Mouse (Mus musculus) stomach, embryonic 15.5 days (tissue): ENCODE results near the gene Unc5cl. TPM values are rescaled to one million over a fixed set of nuclear protein-coding genes. Genes with fewer than 3 reads are reported as not detected.
A peak's percentile ranks its signal among the peaks of the same experiment; 100 is the strongest.

ENCODE experiments used
- ATAC-seq: fragments of 200-750 bp; cut with Nextera tagmentation; 2 replicates; pipeline ENCODE4 v1.8.0; 2017; ENCODE audit warnings: low read depth, moderate number of reproducible peaks, moderate TSS enrichment; ENCODE audit not compliant: insufficient read depth, low FRiP score
- H3K27ac ChIP-seq: fragments of 300-500 bp; sonication (generic); 2 replicates; pipeline ENCODE4 v1.5.1; 2015; ENCODE audit warnings: mild to moderate bottlenecking, inconsistent platforms
- H3K27me3 ChIP-seq: fragments of 300-500 bp; sonication (generic); replicated peaks from 2 replicates; pipeline ENCODE4 v1.6.1; 2015; ENCODE audit warnings: inconsistent platforms
- H3K36me3 ChIP-seq: fragments of 300-500 bp; sonication (generic); 2 replicates; pipeline ENCODE4 v1.6.1; 2015; ENCODE audit warnings: inconsistent platforms
- H3K4me1 ChIP-seq: fragments of 300-500 bp; sonication (generic); 2 replicates; pipeline ENCODE4 v1.6.1; 2015; ENCODE audit warnings: inconsistent platforms
- H3K4me2 ChIP-seq: fragments of 300-500 bp; sonication (generic); 2 replicates; pipeline ENCODE4 v1.6.1; 2015; ENCODE audit warnings: mild to moderate bottlenecking, inconsistent platforms
- H3K4me3 ChIP-seq: fragments of 300-500 bp; sonication (generic); replicated peaks from 2 replicates; pipeline ENCODE4 v1.5.1; 2015; ENCODE audit warnings: inconsistent platforms
- H3K9ac ChIP-seq: fragments of 300-500 bp; sonication (generic); 2 replicates; pipeline ENCODE4 v1.6.1; 2015; ENCODE audit warnings: inconsistent platforms
- H3K9me3 ChIP-seq: fragments of 300-500 bp; sonication (generic); 2 replicates; pipeline ENCODE4 v1.6.1; 2016; ENCODE audit warnings: inconsistent platforms
- WGBS: fragments of 180-500 bp; shearing (Covaris S2); methylation state at CpG from one replicate; pipeline ENCODE4 v1.1.7; 2015; 5-methylcytosine and 5-hydroxymethylcytosine counted together
- polyA plus RNA-seq: library from polyadenylated mRNA; unstranded; fragments of >200 nt; fragmentation: Nextera tagmentation; extraction: Ambion mirVana; gene quantifications from 2 replicates; pipeline ENCODE4 v1.2.1, GENCODE M21; 2015

Gene Unc5cl
- polyA plus RNA-seq, 1 experiment from 2014 or later = 14.3 TPM

DNA sequence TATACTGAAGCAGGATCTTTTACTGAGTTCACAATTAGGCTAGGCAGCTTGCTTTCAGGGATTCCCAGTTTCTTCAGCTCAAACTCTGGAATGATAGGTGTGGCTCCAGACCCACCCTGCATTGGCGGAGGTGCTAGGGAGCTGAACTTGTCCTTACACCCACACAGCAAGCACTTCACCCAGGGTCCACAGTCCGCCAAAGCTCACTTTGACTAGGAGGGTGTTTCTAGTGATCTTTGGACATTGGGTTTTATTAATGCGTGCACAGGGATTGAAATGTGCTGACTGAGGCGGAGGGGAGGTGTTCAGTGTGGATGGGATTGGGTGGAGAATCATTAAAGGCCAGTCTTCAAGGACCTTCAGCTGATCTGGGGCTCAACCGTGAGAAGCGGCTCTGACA is 93.0 kb downstream of the Unc5cl start:
- H3K36me3 ChIP-seq = no peaks in the 10 kb centered on the region
- ATAC-seq = peak; percentile 41; the same call in 1 of the 2 replicates
- no peak overlapping the region for H3K27ac ChIP-seq
- H3K9ac ChIP-seq = no peak overlapping the region
- H3K4me3 ChIP-seq = no peak overlapping the region
- H3K27me3 ChIP-seq = no peaks in the 10 kb centered on the region
- no peaks in the 10 kb centered on the region for H3K9me3 ChIP-seq
- no peak overlapping the region for H3K4me2 ChIP-seq
- WGBS = 76% methylated on average over 6 of the region's 6 CpGs
- H3K4me1 ChIP-seq = peaks cover 14% of the 10 kb centered on the region

DNA sequence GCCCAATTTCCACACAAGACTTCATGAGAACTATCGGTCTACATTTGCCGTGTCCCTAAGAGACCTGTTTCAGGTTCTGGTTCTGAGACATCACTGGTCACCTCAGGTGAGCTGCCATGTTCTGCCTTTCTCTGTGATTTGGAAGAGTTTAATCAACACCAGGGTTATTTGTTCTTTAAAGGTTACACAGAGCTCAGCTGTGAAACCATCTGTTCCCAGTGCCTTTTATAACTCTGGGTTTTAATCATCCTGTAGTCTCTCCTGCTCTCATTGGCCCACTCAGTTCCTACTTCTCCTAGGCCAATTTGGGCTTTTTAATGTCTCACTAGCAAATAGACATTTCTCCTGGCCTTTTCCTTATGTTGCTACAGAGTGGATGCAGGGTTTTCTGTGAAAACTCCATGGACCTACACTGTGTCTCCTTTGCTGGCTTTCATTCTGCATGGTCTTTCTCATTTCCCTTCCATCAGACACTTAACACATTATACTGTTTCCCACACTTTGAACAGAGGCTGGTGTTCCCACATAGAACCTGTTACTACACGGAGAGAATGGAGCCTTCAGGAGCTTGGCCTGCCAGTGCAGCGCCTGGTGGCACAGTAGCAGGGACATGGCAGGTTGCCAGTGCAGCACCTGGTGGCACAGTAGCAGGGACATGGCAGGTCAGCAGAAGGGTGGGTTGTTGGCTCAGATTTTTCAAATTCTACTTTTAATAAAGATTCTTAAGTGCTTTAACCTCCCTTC is 97.3 kb downstream of the Unc5cl start:
- Histone ChIP-seq H3K27ac (no peak overlapping the region), H3K4me1 (no peaks in the 10 kb centered on the region), H3K4me2 (no peak overlapping the region), H3K9ac (no peak overlapping the region), H3K27me3 (no peaks in the 10 kb centered on the region), H3K36me3 (no peaks in the 10 kb centered on the region), H3K4me3 (no peak overlapping the region), H3K9me3 (no peaks in the 10 kb centered on the region)
- WGBS = 83% methylated on average over 4 of the region's 4 CpGs
- ATAC-seq = no peak

DNA sequence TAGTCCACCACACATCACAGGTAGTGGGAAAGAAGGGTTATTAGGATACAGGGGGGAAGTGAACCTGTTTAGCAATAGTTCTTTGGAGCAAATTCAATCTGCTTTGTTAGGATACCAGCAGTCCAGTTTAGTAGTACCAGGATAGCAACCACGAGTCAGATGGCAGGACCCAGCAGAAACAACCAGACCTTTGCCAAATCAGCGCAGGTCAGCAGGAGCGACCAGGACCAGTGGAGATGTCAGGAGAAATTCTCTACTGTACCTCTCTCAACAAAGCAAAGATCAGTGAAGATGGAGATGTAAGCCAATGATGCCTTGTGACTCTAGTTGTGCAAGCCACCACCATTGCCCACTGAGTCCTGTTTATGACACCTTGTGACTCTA is 97.8 kb downstream of the Unc5cl start:
- no peaks in the 10 kb centered on the region for H3K4me1 ChIP-seq
- H3K9ac ChIP-seq = no peak overlapping the region
- H3K36me3 ChIP-seq = no peaks in the 10 kb centered on the region
- H3K27ac ChIP-seq = no peak overlapping the region
- ATAC-seq = no peak
- 78% methylated on average over 3 of the region's 3 CpGs for WGBS
- no peaks in the 10 kb centered on the region for H3K27me3 ChIP-seq
- H3K9me3 ChIP-seq = no peaks in the 10 kb centered on the region
- H3K4me3 ChIP-seq = no peak overlapping the region
- no peak overlapping the region for H3K4me2 ChIP-seq

DNA sequence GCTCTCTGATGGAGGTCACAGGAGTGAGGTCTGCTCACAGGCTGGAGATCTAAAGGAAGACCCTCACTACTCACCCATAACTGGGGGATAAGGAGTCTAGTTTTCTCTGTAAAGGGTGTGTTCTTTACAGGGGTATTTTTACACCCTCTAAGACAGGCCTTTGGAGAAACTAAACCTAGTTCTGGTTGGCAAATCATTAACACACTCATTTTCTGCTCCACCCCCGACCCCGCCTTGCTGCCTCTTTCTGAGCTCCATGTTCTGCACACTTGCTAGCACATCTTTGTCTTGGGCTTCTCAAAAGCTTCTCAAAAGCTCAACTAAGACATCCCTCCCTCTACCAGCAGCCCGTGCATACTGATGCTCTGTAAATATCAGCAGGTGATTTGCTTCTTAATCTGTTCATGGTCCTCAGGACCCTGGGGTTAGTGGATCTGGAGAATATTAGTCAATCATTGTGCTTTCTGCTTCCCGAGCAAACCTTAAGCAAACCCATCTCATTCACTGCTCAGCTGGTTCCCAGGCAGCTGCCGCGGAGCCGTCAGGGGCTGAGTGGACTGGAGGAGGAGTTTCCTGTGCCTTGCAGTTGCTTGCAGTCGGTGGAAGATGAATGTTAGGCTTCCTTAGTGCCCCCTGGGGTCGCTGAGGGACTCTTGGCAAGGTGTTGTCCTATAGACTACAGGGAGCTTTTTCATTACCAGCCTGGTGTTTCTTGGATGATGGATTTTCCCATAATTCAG is 101.7 kb downstream of the Unc5cl start:
- no peaks in the 10 kb centered on the region for H3K4me1 ChIP-seq
- H3K9me3 ChIP-seq = no peaks in the 10 kb centered on the region
- H3K36me3 ChIP-seq = no peaks in the 10 kb centered on the region
- ATAC-seq = no peak
- no peaks in the 10 kb centered on the region for H3K27me3 ChIP-seq
- H3K4me2 ChIP-seq = no peak overlapping the region
- H3K9ac ChIP-seq = no peak overlapping the region
- H3K4me3 ChIP-seq = no peak overlapping the region
- no peak overlapping the region for H3K27ac ChIP-seq
- WGBS = 23% methylated on average over 9 of the region's 9 CpGs

DNA sequence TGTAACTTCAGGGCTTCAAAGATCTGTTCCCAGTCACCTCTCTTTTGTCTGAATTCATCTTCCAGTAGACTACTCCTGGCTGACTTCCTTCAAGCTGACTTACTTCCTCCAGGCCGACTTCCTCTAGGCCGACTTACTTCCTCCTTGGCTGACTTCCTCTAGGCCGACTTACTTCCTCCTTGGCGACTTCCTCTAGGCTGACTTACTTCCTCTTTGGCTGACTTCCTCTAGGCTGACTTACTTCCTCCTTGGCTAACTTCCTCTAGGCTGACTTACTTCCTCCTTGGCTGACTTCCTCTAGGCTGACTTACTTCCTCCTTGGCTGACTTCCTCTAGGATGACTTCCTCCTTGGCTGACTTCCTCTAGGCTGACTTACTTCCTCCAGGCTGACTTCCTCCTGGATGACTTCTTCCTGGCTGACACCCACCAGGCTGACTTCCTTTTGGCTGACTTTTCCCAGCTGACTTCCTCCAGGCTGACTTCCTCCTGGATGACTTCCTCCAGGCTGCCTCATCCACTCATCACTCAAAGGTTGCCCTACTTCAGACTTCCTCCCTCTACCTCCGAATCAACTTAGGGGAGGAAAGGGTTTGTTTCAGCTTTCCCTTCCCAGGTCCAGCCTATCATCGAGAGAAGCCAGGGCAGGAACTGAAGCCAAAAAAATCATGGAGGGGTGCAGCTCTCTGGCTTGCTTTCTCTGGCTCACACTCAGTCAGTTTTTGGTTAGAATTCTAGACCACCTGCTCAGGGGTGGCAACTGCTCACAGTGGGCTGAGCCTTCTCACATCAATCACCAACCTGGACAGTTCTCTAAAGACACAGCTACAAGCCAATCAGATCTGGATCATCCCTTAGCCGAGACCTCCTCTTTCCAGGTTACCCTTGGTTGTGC is 103.4 kb downstream of the Unc5cl start:
- Histone ChIP-seq H3K4me3 (no peak overlapping the region), H3K27me3 (no peaks in the 10 kb centered on the region), H3K9me3 (no peaks in the 10 kb centered on the region), H3K36me3 (no peaks in the 10 kb centered on the region), H3K4me2 (no peak overlapping the region), H3K9ac (no peak overlapping the region), H3K4me1 (no peaks in the 10 kb centered on the region), H3K27ac (no peak overlapping the region)
- 82% methylated on average over 7 of the region's 7 CpGs for WGBS
- ATAC-seq = no peak

DNA sequence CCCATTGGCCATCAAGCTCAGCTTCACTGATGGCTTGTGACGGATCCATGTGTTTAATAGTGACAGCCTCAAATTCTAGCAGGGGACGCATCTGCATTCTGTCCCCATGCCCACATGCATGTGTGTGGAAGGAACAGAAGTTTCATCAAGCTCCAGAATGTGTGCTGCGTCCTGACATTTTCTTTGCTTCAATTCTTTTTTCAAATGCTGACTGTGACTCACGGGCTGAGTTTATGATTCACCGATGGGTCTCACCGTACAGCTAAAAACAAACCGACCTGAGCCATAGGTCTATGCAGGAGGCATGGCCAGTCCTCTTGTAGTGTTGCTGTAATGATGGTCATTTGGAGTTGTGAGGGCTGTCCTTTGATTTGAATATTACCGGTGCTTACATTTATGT is 110.2 kb downstream of the Unc5cl start:
- no peaks in the 10 kb centered on the region for H3K9me3 ChIP-seq
- ATAC-seq = no peak
- no peak overlapping the region for H3K4me3 ChIP-seq
- WGBS = 86% methylated on average over 8 of the region's 8 CpGs
- H3K4me2 ChIP-seq = no peak overlapping the region
- H3K4me1 ChIP-seq = no peaks in the 10 kb centered on the region
- H3K27me3 ChIP-seq = no peaks in the 10 kb centered on the region
- no peak overlapping the region for H3K9ac ChIP-seq
- H3K36me3 ChIP-seq = no peaks in the 10 kb centered on the region
- no peak overlapping the region for H3K27ac ChIP-seq

DNA sequence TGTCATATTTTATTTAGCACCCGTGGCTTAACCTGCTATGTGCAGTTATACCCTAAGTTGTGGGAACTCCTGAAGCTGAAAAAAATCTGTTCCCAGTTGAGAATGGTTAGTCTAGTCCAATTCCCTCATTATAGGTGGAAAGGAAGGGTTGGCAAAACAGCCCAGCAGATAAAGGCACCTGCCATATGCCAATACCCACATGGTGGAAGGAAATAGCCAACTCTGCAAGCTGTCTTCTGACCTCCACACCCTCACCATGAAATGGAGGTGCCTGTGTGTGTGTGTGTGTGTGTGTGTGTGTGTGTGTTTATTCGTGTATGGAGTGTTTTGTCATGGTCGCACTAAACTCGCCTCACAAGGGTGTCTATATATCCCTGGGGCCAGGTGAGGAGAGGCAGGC is 115.0 kb downstream of the Unc5cl start:
- 79% methylated on average over 4 of the region's 4 CpGs for WGBS
- ATAC-seq = no peak

DNA sequence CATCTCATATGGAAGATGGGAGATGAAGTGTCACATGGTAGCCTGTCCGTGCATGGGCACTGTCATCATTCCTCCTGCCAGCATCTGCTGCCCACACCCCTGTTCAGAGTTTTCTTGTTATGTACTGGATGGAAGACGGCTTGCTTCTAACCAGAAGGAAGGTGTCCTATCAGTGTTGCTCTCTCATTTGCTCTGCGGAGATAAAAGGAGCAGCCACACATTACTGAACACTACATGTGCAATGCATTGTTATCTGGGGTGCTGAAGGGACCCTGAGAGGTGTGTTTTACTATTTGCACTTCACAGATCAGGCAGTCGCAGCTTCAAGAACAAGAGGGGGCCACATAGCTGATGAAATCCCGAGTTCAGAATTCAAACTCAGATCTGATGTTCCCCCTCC is 126.5 kb downstream of the Unc5cl start:
- Histone ChIP-seq H3K9me3 (no peaks in the 10 kb centered on the region), H3K36me3 (no peaks in the 10 kb centered on the region), H3K27ac (no peak overlapping the region), H3K4me2 (no peak overlapping the region), H3K4me3 (no peak overlapping the region), H3K9ac (no peak overlapping the region), H3K27me3 (no peaks in the 10 kb centered on the region), H3K4me1 (no peaks in the 10 kb centered on the region)
- WGBS = 81% methylated on average over 5 of the region's 5 CpGs
- ATAC-seq = no peak

More for the DNA sequence above, 115.0 kb downstream of the Unc5cl start:
- Histone ChIP-seq H3K9ac (no peak overlapping the region), H3K4me3 (no peak overlapping the region), H3K27me3 (no peaks in the 10 kb centered on the region), H3K4me2 (no peak overlapping the region), H3K4me1 (no peaks in the 10 kb centered on the region), H3K9me3 (no peaks in the 10 kb centered on the region), H3K36me3 (no peaks in the 10 kb centered on the region), H3K27ac (no peak overlapping the region)

DNA sequence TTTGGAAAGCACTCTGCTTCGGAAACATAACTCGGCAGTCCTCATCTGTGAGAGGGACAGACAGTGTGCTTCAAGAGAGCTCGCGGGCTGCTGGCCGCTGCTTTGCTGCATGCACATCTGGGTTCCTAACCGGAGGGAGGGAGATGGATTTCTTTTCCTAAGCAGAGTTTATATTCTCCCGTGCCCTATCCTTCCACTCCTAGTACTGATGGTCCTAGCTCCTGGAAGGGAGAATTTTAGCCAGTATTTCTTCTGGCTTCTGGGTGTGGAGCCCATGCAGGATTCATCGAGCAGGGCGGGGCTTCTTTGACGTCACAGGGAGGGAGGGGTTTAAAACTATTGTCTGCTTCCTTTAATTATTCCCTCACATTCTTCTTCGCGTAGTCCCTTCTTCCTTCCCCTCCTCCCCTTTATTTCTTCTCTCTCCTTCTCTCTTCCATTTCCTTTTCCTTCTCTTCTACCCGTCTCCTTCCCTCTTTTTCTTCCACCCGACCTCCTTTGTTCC is 127.8 kb downstream of the Unc5cl start:
- H3K4me3 ChIP-seq = no peak overlapping the region; the same call in 1 of the 2 replicates
- no peaks in the 10 kb centered on the region for H3K36me3 ChIP-seq
- no peak for ATAC-seq
- H3K9ac ChIP-seq = no peak overlapping the region
- 40% methylated on average over 14 of the region's 14 CpGs for WGBS
- H3K4me2 ChIP-seq = peak overlapping the region; percentile 43
- H3K4me1 ChIP-seq = no peaks in the 10 kb centered on the region
- no peaks in the 10 kb centered on the region for H3K27me3 ChIP-seq
- no peak overlapping the region for H3K27ac ChIP-seq
- H3K9me3 ChIP-seq = no peaks in the 10 kb centered on the region

DNA sequence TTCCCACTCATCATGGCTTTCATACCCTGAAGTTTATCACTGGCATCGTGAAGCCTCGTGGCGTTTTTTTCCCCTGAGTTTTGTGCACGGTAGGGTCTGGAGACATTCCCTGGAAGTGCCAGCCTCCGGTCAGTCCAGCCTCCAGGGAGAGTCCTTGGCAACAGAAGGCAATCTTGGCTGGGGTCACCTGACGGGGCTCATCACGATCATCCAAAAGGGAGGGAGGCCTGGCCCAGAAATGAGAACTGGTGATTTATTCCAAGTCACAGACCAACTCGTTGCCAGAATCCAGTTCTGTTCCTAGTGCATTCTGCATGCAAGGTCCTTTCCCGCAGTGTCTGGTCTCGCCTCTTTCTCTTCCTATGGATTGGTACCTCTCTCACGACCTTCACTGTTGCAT is 128.7 kb downstream of the Unc5cl start:
- Histone ChIP-seq H3K27ac (no peak overlapping the region), H3K27me3 (no peaks in the 10 kb centered on the region), H3K4me1 (no peaks in the 10 kb centered on the region), H3K36me3 (no peaks in the 10 kb centered on the region), H3K4me2 (no peak overlapping the region), H3K9me3 (no peaks in the 10 kb centered on the region), H3K4me3 (no peak overlapping the region), H3K9ac (no peak overlapping the region)
- WGBS = 80% methylated on average over 11 of the region's 11 CpGs
- no peak for ATAC-seq

DNA sequence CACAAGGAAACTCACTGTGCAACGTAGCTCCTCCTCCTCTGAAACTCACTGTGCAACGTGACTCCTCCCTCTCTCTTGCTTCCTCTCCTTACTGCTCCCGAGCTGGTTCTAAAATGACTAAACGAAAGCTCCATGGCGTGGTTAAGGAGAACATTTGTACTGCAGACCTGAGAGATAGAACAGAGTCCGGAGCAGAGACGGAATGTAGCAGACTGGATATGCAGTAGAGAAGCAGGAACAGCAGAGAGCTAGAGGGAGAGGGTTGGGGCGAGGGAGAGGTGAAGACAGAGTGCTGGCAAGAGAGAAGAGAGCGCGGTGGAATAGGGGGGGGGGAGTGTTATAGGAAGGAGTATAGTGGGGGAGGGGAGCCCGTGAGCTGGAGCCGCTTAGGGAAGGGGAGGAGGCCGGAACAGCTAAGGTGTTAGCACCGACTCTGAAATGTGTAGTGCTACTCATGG is 131.2 kb downstream of the Unc5cl start:
- Histone ChIP-seq H3K27ac (no peak overlapping the region), H3K36me3 (no peaks in the 10 kb centered on the region), H3K4me2 (peak overlapping the region; percentile 59), H3K4me1 (no peaks in the 10 kb centered on the region), H3K9ac (no peak overlapping the region), H3K27me3 (no peaks in the 10 kb centered on the region), H3K4me3 (peak overlapping the region; percentile 33), H3K9me3 (no peaks in the 10 kb centered on the region)
- 4% methylated on average over 14 of the region's 14 CpGs for WGBS
- peak; percentile 56 for ATAC-seq
